Mouse (Mus musculus) layer of hippocampus, adult 6 months (tissue): ENCODE data around the gene Gpd2. TPM values are rescaled to one million over a fixed set of nuclear protein-coding genes. Genes with fewer than 3 reads are reported as not detected.

Experiments used
- long read RNA-seq, 2 experiments: library from polyadenylated mRNA; unstranded; transcript quantifications; one replicate each; pipeline ENCODE4 v2.0.0; 2019 to 2020
- polyA plus RNA-seq: library from polyadenylated mRNA; unstranded; fragments of <200 nt; fragmentation: Nextera tagmentation; gene quantifications from 2 replicates; pipeline ENCODE4 v1.2.3, GENCODE M21; 2021

Gene Gpd2
- polyA plus RNA-seq = 75.8 and 90.3 TPM in 2 replicates
- long read RNA-seq, experiment 1, full-length matches to known transcripts = 264 of 365 reads
- long read RNA-seq, experiment 1, partial matches to known transcripts = 63 of 365 reads
- long read RNA-seq, experiment 1, other reads (novel, unspliced or antisense) = 38 of 365 reads
- long read RNA-seq, experiment 2, full-length matches to known transcripts = 714 of 812 reads
- long read RNA-seq, experiment 2, partial matches to known transcripts = 27 of 812 reads
- long read RNA-seq, experiment 2, other reads (novel, unspliced or antisense) = 71 of 812 reads

DNA sequence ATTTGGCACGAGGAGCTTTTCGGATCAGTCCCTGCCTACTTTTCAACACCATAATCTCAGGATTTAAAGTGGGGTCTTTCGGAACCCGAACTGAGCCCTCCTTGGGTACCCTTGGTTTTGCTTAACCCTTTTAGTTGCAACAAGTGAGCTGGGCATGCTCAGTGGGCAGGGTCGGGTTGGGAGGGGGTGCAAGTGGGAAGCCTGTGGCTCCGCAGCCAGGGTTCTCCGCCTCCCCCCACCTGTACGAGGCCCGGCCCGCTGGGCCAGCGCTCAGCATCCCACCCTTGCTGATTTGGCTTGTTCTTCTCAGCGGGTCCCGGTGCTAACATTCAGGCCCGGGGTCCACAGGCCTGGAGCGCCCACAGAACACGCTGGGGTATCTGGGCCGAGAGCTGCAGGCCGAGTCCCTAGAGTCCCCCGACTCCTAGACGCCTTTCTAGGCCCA is at the start of gene Gpd2:
Gene Gpd2, plus strand, starts transcription at position 161 of the 445 bp plus-strand sequence.

Other genes starting within 250 kb of the Gpd2 start
- 23.3 and 28.4 TPM in 2 replicates for gene Nr4a2, start 113.6 kb upstream of the Gpd2 start, polyA plus RNA-seq